Mouse (Mus musculus) ES-E14 (cell line): ENCODE results near the gene Fras1.

Experiments
- CHD2 ChIP-seq: IDR thresholded peaks from 2 replicates; pipeline ENCODE4 v1.6.1; 2014; ENCODE audit warnings: mild to moderate bottlenecking, low read depth, low read length, inconsistent platforms
- MAFK ChIP-seq: IDR thresholded peaks from 2 replicates; pipeline ENCODE4 v1.6.1; 2014; ENCODE audit warnings: mild to moderate bottlenecking, low read depth, low read length, inconsistent platforms; ENCODE audit not compliant: insufficient read depth
- ZC3H11A ChIP-seq: IDR thresholded peaks from 2 replicates; pipeline ENCODE4 v1.6.1; 2012; ENCODE audit warnings: low read depth, mild to moderate bottlenecking, inconsistent platforms, low read length, borderline replicate concordance
- ZNF384 ChIP-seq: IDR thresholded peaks from 2 replicates; pipeline ENCODE4 v1.6.1; 2012; ENCODE audit warnings: low read depth, low read length, inconsistent platforms

GRCm38 (mm10) chr5:96757615-96758014 lies 383.9 kb downstream of the Fras1 start:
- TF ChIP-seq ZC3H11A (no peak), MAFK (no peak), ZNF384 (no peak), CHD2 (no peak)
